Mouse (Mus musculus) heart, adult 11 months (tissue): ENCODE results near the gene Kncn.

ENCODE experiments used
- DNase-seq: peaks from one replicate; pipeline ENCODE4 v3.0.0; 2022

Kncn gene

DNA sequence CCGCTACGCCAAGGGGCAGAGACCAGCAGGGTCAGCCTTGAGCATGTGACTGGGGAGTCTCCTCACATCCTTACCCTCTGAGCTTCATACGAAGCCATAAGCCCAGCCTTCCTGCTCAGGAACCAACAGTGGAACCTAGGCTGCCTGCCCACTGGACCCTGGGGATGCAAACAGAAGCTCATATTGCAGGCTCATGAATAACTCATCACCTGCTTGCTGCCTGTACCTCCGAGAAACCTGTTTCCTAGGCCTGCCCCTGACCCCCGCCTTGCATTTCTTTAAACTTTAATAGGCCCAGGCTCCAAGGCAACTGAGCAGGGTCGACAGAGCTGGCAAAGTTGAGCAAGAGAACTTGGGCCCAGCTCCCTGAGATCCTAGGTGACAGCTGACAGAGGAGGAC is at the start of gene Kncn:
Kncn (plus strand) TSS at position 379 of the 400 bp plus-strand sequence.
- no peak for DNase-seq

DNA sequence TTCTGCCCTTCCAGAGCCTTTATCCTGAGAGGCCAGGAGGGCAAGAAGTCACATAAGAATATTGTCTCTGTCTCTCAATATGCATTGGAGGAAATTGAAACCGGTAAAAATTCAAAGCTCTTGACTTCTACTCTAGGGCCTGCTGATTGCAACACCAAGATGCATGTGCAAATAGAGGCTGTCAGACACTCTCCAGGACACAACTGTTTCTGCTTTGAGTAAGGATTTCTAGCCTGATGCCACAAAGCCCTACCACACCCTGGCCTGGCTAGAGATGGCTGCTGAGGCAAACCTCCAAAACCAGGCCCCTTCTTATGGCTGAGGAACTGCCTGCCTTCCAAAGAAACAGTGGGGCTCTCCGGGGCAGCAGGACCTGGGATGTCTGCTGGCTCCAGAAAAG is 48.6 kb upstream of the Kncn start:
- peak; percentile 94 for DNase-seq

DNA sequence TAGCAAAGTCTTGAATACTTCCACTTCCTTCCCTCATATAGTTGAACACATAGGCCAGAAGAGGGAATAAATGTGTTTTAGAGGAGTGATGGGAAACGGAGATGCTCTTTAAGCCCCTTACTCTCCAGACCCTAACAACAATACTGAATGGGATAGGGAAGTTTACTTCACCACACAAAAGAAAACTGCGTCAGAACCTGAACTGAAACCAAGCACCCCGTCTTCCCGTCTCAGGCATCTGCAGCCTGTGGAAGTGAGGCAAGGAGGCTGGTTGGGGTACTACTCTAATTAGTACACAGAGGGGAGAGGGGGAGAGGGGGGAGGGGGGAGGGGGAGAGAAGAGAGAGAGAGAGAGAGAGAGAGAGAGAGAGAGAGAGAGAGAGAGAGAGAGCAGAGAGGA is 46.0 kb upstream of the Kncn start:
- DNase-seq, result peak; percentile 94

DNA sequence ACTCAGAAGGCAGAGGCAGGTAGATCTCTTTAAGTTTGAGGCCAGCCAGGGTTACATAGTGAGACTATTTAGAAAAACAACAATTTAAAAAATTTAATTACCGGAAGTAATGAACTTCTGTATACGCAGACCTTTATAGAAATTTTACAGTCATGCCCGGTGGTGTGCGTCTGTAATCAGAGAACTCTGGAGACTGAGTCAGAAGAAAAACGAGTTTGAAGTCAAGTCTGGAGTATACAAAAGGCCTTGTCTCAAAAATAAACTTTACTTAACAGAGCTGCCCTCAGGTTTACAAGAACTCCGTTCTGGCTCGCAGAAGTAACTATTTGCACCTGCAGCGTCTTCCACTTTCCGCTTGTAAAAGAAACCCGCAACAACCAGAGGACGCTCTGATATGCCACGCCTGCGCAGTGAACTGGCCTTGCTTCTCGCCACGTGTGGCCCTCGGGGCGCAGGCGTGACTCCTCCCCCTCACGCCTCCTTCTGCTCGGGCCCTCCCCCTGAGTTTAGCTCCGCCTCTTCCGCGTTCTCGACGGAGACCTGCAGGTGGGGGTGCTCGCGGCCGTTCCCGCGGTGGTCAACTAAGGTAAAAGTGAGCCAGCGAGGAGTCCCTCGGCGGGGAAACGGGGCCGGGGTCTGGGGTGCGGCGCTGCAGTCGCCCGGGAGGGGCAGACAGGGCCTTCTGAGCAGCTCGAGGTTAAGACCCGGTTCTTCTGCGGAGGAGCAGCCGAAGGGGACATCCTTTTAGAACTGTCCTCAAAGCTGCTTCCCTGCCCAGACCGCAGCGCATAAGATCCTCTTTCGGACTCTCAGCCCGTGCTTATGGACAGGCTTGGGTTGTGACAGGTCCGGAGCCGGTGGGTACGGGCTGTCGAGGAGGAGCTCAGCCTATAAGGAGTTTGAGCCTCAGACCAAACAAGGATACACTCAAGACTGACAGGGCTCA is 45.2 kb upstream of the Kncn start, which contains the start of gene Mknk1:
Mknk1 (plus strand) TSS at position 503 of the 946 bp plus-strand sequence.
- DNase-seq, result peak; percentile 99

DNA sequence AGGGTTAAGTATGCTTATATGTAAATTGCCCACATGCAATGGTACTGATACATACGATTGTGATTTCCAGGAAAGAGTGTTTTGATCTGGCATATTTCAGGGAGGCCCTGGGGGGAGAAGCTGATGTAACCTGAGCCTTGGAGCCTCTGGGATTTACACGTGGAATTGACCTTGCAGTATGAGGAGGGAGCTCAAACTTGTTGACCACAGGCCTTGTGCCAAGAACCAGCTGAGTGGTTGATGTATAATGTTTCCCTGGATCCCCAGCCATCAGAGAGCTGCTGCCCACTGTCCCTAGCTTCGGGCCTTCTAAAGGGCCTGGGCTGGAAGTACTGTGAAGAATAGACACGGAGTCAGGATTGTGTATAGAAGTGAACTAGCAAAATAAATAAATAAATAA is 44.2 kb upstream of the Kncn start:
- DNase-seq, result peak; percentile 93

DNA sequence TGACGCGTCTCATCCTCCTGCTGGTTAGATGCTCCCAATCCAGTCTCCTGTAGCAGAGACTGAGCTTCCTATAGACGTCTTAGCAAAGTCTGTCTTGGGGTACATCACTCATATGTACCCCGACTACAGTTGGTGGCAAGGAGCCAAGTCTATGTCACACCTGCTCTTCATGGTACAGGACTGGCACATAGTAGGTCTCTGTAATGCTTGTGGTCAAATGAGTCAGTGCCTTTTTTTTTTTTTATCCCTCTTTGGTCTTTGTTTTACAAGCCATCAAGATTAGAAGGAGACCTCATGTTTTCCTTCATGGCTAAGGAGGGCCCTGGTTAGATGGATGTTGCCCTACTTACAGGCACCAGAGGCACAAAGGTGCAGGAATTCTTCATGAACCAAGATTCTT is 43.4 kb upstream of the Kncn start:
- DNase-seq, result no peak

DNA sequence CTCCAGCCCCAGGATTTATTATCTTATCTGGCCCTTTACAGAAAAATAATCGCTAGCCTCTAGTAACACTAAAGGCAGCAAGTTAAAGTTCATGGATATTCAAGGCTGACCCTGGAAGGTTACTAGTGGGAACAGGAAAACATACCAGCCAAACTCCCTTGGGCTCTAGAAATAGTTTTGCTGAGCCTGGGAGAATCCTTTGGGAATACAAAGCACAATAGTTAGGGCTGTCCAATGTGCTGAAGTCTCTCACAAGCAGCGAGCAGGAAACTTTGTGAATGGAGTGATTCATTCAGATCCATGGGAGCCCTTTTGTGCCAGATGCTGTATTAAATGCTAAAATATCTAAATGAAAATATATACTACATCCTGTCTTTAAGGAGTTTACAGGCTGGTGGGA is 37.5 kb upstream of the Kncn start:
- DNase-seq, result peak; percentile 93

DNA sequence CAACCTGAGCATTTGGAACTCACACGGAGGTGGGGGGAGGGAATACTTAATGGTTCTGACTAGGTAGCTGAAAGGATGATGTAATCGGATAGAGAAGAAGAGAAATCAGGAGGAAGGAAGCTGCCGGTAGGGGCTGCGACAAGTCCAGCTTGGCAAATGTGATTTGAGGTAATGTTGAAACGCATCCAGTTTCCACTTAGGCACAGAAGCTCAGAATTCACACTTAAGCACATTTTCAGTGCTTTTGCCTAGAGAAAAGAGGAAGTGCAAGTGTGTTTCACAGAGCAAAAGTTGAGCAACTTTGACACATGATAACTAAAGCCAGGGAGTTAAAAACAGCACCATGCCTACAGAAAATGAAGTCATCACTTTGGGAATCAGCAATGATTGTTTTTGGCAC is 36.8 kb upstream of the Kncn start:
- DNase-seq, result peak; percentile 96

DNA sequence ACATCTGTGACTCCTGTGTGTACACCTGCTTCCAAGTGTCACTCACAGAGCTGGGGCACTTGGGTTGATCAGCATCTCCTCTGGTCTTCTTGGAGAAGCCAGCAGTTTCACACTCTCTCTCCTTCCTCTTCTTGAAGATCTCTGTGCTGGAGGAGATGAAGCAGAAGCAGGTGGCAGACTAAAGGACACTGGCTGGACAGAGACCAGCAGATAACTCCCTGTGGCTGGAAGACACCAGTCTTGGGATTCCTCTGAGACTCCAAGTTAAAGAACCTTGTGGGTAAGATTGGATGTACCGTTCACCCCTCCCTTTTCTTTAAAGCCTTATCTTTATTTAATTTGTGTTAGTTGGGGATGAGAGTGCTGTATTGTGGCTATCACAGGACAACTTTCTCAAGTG is 36.1 kb upstream of the Kncn start:
- DNase-seq, result no peak

DNA sequence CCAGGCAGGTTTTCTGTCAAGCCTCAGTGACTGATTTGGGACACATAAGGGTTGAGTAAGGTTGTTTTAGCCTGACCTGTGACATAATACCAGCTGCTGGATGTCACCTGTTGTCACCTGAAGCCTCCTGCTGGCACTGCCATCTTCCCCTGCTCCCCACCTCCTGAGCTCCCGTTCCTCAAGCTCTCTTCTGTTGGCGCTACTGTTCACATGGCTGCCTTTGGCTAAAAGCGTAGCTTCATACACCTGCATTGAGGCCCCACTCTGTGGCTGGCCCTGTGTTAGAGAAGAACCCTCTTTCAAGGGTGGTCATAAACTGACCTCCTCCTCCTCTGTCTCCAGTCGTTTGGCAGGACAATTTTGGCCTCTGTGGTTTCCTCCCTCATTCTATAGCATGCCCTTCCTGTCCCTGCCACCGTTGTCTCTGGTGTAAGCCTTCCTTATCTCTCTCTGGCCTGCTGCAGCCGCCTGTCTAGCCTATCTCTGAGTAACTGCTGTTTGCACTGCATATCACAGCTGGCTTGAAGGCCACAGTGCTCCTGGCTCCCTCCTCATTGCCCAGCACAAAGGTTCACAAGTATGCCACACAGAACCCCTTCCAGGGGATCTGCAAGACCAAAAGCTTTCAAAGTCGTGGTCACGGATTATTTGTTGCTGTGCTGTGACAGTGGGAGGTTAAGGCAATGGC is 35.1 kb upstream of the Kncn start:
- DNase-seq, result peak; percentile 81

DNA sequence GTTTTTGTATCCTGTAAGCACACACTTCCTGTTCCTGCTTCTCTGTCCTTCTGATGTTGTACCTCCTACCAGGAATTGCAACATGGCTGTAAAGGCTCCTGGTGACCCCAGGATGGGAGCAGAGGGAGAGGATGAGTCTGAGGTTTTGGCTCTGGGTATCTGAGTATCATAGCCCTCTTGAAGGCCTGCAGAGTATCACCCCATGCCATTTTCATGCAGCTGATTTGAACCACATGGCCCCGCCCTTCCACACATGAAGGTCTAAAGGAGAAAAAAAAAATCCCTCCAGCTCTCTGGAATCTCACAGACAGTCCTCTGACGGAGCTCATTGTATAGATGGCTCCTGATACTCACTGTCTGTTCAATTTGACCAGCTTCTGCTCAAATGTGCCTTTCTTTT is 34.1 kb upstream of the Kncn start:
- no peak for DNase-seq

DNA sequence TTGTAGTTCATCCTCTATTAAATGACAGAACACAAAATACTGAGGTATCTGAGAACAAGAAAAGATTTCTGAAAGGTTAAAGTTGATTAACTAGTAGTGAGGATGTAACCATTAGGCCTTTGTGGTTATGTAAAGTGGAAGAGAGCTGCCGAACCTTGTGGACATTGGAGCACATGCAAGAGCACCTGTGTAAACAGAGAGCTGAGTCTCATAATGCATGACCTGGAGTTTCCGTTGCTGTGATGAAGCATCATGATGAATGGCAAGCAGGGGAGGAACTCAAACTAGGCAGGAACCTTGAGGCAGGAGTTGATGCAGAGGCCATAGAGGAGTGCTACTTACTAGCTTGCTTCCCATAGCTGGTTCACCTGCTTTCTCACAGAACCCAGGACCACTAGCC is 33.6 kb upstream of the Kncn start:
- DNase-seq, result no peak

DNA sequence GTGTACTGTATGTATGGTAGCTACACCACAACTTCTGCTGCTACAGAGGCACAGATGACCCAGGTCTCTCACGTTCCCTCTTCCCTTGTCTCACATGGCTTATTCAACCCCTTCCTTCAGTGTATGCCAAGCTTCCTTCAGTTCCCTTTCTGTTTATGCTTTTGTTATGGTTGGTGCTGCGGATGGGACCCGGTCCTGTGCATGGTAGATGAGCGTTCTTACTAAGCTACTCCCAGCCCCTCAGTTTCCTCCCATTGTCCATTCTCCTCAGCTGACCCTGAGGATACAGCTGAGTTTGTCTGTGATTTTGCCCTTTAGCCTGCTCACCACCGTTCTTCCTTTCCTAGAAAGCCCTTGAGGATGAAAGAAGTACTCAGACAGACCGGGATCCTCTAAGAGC is 32.6 kb upstream of the Kncn start:
- DNase-seq, result peak; percentile 94

DNA sequence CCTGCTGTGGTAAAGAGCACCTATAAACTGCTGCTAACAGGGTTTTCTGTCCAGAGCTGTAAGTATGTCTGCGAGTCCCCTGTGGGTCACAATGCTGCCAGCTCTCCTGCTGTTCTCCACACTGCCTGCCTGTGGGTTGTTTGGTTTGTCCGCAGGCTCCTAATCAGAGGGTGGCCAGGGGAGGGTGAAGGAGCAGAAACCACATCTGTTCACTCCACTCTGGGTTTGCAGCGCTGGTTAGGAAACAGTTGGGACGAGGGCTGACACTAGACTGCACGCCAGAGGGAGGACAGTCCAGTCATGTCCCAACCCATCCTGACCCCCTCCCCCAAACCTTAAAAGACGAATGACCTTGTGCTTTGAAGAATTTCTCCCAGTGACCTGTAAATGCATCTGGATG is 29.1 kb upstream of the Kncn start:
- peak; percentile 87 for DNase-seq

DNA sequence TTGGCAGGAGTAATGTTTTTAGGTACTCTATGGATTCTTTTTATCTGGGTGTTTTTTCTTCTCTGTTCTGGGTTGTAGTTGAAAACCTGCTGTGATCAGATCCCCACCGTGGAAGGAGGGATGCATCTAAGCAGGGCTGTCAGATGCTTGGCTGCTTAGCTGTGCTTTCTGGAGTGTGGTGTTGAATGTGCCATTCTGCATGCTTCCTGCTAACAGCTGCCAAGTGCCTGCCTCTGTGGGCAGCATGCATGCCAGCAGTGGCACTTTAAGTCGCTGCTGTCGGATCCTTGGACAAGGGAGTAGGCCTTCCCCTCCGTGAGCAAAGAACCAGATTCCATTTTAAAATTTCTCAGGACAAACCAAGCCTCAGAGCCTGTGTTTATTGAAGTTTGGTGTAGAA is 28.6 kb upstream of the Kncn start:
- DNase-seq, result peak; percentile 87

DNA sequence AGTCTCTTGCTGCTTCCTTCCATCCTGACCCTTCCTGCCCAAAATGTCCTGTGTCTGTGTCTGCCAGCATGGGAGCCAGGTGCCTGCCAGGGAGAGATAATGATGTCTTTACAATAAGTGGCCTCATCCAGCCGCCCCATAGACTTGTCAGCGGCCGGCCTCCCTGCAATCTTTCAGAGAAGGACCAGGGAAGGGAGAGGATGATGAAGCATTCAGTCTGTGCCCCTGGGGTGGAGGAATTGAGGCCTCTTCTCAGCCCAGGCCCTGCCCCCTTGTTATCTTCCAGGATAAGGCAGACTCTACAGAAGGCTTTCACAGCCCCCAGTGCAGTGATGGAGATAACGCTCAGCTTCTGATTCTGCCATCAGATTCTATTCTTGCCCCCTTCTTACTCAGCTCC is 27.9 kb upstream of the Kncn start:
- peak; percentile 86 for DNase-seq

DNA sequence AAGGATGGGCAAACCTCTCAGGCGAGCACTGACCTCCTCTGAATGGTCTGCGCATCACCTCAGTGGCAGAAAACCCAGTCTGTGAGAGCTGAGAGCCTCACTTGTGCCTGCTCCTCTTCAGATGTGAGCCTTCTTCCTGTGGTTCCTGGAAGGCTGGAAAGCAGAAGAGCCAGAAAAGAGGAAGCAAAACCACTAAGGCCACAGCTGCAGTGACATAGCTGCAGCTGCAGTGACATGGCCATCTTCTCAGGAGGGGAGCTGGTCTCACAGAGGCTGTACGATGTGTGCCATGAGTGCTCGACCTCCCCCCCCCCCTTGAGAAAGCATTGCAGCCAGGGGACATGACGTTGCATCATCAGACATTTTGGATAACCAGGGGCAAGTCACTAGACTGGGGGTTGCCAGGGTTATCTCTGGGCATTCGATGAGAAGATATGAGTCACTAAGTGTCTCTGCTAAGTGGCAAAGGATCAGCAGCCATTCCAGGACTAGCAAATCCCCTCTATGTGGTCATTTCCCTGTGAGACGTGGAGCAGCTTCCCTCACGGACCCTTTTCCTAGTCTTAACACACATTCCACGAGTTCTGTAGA is 26.8 kb upstream of the Kncn start:
- DNase-seq, result peak; percentile 97

DNA sequence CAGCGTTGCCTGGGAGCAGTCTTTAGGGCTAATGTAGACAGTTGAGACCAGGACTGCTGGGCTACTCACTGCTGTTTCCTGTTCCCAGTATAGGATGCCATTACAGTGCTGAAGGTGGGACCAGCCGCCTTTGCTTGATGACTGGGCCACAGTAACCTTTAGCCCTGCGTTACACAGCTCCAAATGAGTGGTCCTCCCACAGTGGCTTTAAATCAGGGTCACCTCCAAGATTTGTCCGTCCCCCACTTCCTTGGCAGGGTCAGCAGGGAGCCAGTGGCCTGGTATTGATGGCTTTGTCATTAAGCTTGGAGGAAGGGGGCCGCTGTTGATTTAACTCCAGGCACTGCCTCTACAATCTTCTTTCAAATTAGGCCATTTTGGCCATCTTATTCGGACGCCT is 20.8 kb upstream of the Kncn start:
- no peak for DNase-seq

DNA sequence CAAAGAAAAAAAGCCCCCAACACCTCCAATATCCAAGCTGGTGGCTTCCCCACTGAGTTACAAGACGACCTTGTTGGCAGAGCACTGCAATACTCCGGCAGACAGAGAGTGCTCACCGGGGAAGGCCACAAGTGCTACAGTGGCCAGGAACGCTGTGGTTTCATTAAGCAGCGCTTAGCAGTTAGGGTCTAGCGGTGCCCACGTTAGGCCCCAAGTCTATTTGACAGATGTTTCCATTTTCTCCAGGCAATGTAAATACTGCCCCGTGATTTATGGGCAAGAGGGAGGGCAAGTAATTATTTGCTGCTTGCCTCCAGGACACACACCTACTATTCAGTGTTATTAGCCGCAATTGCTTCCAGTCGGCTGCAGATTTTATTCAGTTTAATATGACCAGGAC is 20.3 kb upstream of the Kncn start:
- no peak for DNase-seq

DNA sequence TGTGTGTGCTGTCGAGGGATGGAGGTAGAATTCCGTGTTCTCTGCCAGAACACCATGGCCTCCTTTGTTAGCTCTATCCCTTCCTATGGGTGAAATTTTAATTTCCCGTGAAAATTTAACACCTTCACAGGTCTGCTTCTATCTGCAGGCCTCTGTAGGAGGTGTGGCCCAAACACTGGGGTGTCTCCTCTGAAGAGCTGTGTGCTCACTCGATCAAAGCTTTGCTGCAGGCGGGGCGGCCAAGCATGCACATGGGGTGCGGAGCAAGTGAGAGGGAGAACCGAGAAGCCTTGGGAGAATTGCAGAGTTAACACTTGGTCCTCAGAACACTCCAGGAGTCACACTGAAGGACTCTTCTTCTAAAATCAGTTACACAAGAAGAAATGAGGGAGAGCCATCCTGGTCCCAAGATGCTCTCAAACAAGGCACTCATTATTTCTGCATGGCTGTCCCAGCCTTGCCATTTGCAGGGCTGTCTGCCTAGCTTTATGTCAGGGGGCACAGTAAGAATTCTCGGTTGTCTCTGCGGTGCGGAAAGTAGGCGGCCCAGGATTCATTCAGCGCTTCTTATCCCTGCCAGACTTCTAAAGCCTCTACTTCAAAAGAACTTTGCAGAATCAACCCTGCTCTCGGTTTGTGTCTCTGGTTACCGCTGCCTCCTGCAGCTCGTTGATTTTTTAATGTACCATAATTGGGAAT is 14.5 kb upstream of the Kncn start:
- DNase-seq, result no peak

DNA sequence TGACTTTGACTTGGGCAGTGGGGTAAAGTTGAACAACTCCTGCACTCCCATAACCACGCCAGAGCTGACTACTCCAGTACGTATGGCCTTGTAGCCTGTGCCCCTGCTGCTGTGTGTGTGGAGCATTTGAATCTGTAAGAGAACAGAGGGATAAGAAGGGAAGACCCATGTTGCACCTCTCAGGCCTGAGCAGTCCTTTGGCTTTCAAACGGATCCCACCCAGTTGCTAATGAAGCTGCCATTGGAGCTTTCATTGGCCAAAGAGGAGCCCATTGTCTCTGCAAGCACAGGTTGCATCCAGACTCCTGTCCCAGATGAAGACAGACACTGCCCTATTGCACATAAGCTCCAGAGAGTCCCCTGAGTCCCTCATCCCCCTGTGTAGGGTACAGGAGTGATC is 11.0 kb upstream of the Kncn start:
- DNase-seq, result no peak

DNA sequence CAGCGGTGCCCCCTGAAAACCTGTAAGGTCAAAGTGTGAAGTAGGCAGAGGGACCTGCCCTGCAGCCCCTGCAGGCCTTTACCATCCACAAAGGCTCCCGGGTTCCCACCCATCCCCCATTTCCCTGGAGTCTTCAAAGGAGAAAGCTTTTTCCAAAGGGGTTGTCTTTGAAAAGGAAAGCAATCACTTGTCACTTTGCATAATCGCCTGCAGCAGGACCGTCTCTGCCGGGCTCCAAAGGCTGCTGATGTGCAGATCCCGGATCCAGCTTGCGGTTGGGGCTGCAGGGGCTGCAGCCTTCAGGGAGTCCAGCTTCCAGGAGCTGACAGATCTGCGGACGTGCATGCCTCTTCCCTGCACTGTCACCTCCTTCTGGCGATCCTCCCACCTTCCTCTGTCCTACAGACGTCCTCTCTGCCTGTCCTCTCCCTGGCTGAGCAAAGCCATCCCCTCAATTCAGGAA is 6.0 kb upstream of the Kncn start:
- DNase-seq, result no peak

DNA sequence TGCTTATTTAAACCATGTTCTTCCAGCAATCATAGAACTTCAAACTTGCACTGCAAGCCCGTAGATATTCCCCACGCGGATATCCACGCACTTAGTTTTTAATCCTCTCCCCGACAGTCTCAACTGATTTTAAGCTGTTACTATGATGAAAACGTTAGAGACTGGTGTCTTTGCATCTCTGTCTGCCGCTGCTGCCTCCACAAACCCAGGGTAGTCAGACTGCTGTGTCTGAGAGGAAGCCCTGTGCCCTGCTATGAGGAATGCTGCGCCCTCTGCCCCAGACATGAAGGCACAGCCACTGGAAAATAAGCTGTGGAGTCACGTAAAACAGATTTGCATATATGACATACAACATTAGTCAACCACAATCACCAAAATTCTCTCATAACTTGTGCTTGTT is 5.4 kb upstream of the Kncn start:
- DNase-seq, result no peak
